18 mouse cellular contexts compared by ENCODE assay signal in genomic region chr8:126800976-126801375, GRCm38 (mm10).
DNase-seq lines count a peak whose midpoint lies in the region.
"Had no signal": no experiment of that assay in that cellular context is flagged by ENCODE, and none has a peak within 500 bp of the region (broad histone marks: within the 10 kb centered on the region; RNA-seq: fewer than 3 reads in every experiment).

No protein-coding gene starts in this region.

- DNase-seq in adrenal gland, adult (ENCODE audit: inconsistent age in 2 of 2, low spot score in 1 of 2): peak; percentile 54 to 81
- no peak for DNase-seq in adrenal gland, postnatal 10 days
- DNase-seq in adrenal gland, adult 2 months: peak; percentile 58
- no peak for DNase-seq in adrenal gland, postnatal 4 days (ENCODE audit: low spot score in 2 of 2)
- DNase-seq in adrenal gland, postnatal 14 days: peak; percentile 44
- DNase-seq in adrenal gland, adult 18-20 months (ENCODE audit: low spot score in 2 of 2): no peak
- DNase-seq: adrenal gland, adult 8-10 months; adrenal gland, postnatal 25 days; B cell, adult 2 months; cerebellum, adult 11 months; cerebellum, adult 11-12 months; cerebellum, adult 18-20 months; cerebellum, adult 2 months; cerebellum, adult 8-10 months; cerebellum, adult 9-10 months; cerebellum, adult 9-11 months; cerebellum, postnatal 10 days; cerebellum, postnatal 14 days had no signal

Comparison
In these comparisons a context has a peak if more than half of its experiments do, and no peak if none do; other contexts are left out.
1. DNase-seq: peak in adrenal gland, adult (2 of 2), adrenal gland, adult 2 months (single experiment) and adrenal gland, postnatal 14 days (single experiment); none in adrenal gland, postnatal 10 days (single experiment), adrenal gland, postnatal 4 days (0 of 2) and adrenal gland, adult 18-20 months (0 of 2).